Mouse (Mus musculus): Measurements from ENCODE around the gene Klhl5. TPM values are rescaled to one million over a fixed set of nuclear protein-coding genes. Genes with fewer than 3 reads are reported as not detected.

The Klhl5 gene
- polyA plus RNA-seq (2017; shearing (Covaris generic)) = 10 to 100 TPM; 14.3 to 37.4 TPM

DNA sequence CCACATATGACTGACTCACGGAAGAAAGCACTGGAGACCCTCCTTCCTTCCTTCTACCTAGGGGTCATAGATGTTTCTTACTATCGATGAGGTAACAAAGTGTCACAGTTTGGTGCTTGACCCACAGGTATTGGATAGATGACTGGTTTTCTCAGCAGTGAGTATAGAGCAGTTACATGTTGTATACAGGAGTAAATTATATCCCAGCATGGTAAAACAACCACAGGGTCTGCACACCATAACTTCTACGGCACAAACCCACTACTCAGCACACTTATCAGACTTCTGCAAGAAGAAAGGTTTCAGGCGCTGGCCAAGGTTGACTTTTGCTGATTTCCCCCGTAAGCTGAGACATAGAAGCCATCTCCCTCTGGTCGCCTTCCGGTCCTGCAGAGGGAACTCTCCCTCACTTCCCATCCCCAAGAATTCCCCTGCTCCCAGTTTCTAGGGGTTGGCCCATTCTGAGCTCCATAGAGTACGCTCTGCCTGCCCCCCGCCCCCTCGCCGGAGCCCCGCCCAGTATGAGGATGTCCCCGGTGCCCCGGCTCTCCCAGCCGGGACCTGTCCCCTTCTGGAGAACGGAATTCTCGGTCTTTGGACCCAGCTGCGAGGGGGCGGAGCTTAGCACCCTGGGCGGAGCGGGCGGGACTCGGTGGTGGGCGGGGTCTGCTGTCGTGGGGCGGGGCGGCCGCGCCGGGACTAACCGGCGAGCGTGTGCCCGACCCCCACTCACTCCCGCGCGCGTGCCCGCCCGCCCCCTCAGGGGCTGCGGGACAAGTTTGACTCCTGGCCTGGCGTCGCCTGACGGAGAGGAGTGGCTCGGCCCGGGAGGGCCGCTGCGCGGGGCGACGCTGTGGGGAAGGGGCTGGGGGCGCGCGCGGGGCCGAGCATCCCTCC, at the start of gene Klhl5:
Klhl5 (plus strand) TSS at position 664 of the 897 bp plus-strand sequence.

GRCm38 (mm10) chr5:65091921-65092320, 15.4 kb upstream of the Klhl5 start, which contains the start of gene Tmem156:
Gene Tmem156, minus strand, starts transcription at chr5:65092132.

GRCm38 (mm10) chr5:65199346-65200128, 92.2 kb downstream of the Klhl5 start, which contains the start of gene Wdr19:
Gene Wdr19, plus strand, starts transcription at chr5:65199696.

Other genes starting within 250 kb of the Klhl5 start
- 10 to 100 TPM; 83.2 to 89.9 TPM for gene Tlr1, start 174.0 kb upstream of the Klhl5 start, polyA plus RNA-seq (2017; shearing (Covaris generic))
- 1 to 10 TPM; 2.8 to 5.6 TPM for gene Tlr6, start 147.4 kb upstream of the Klhl5 start, polyA plus RNA-seq (2017; shearing (Covaris generic))
- 1 to 10 TPM; 2.4 to 3.8 TPM for gene Fam114a1, start 137.5 kb upstream of the Klhl5 start, polyA plus RNA-seq (2017; shearing (Covaris generic))
- gene Tmem156, start 15.4 kb upstream of the Klhl5 start, polyA plus RNA-seq (2017; shearing (Covaris generic)) = 10 to 100 TPM; 16.9 to 27.3 TPM
- gene Wdr19, start 92.2 kb downstream of the Klhl5 start, polyA plus RNA-seq (2017; shearing (Covaris generic)) = 1 to 10 TPM; 3.2 to 4.4 TPM
- gene Rfc1, start 228.1 kb downstream of the Klhl5 start, polyA plus RNA-seq (2017; shearing (Covaris generic)) = 10 to 100 TPM; 46.2 to 47.2 TPM
- under 1 TPM; 0.10 to 0.26 TPM for gene Klb, start 240.8 kb downstream of the Klhl5 start, polyA plus RNA-seq (2017; shearing (Covaris generic))

Data from inflammation-experienced regulatory T-cells (primary cell).